ENCODE assay signal across 12 mouse cellular contexts in the genomic region with DNA sequence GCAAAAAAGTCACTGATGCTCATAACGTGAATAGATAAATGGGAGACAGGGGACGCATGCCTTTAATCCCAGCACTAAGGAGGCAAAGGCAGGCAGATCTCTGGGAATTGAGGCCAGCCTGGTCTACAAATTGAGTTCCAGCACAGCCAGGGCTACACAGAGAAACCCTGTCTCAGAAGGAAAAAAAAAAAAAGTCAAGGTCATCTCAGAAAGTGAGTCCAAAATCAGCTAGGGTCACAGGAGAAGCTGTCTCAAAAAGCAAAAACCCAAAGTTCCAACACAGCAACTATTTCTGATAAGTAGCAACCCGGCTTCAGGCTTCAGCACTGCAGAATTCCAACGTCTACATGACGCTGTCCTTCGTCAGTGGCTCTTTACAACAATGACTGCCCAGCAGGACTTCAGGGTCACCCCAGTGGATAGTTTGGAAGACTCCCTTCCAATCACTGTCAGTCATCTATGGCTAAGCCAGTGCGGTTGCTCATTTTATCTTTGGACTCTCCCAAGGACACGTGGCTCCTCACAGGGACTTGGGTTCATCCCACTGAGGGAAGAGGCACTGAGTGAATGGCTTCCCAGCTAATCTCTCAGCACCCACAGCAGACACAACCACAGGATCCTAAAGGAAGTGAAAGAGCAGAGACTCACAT. TPM values are rescaled to one million over a fixed set of nuclear protein-coding genes. Genes with fewer than 3 reads are reported as not detected.
DNase-seq lines count a peak whose midpoint lies in the region; ATAC-seq and TF ChIP-seq lines count a peak whose summit lies in the region.
"Had no signal": no experiment of that assay in that cellular context is flagged by ENCODE, and none has a peak within 500 bp of the region (broad histone marks: within the 10 kb centered on the region; RNA-seq: fewer than 3 reads in every experiment).

No protein-coding gene starts in this region.

- no peaks in the 10 kb centered on the region for H3K9me3 ChIP-seq in midbrain, embryonic 11.5 days (ENCODE audit: control insufficient read depth, low read length)
- no peaks in the 10 kb centered on the region for H3K9me3 ChIP-seq in midbrain, embryonic 14.5 days (ENCODE audit: control insufficient read depth, low read length)

- no peak overlapping the region for H3K9ac ChIP-seq in heart, adult 2 months (ENCODE audit: low read depth, low read length)
- no peak overlapping the region for H3K9ac ChIP-seq in midbrain, embryonic 11.5 days (ENCODE audit: low read length)
- no peak overlapping the region for H3K9ac ChIP-seq in midbrain, embryonic 14.5 days (replicated peaks; ENCODE audit: low read length)
- H3K9ac ChIP-seq: forebrain, postnatal 0 days; hindbrain, embryonic 14.5 days had no signal

- no peak for ATAC-seq in midbrain, embryonic 11.5 days (ENCODE audit: low FRiP score)
- no peak for ATAC-seq in midbrain, embryonic 14.5 days (ENCODE audit: low FRiP score, low TSS enrichment)

- H3K4me2 ChIP-seq in midbrain, embryonic 11.5 days: no peak overlapping the region
- no peak overlapping the region for H3K4me2 ChIP-seq in midbrain, embryonic 14.5 days (ENCODE audit: low read length)
- H3K4me2 ChIP-seq: hindbrain, embryonic 14.5 days had no signal

- intact Hi-C loops in heart, adult 2 months (cut with DNase I): loop anchor here (2.0 to 10.0 kb wide), 2 partner anchors 140 to 234 kb away; no protein-coding TSS in a partner anchor
- intact Hi-C loops in heart, postnatal 25 days (cut with DNase I): loop anchor here (1.0 to 10.0 kb wide), 4 partner anchors 32 to 230 kb away; no protein-coding TSS in a partner anchor

- no peaks in the 10 kb centered on the region for H3K79me2 ChIP-seq in heart, adult 2 months (replicated peaks; ENCODE audit: control insufficient read depth, insufficient read depth, low read length)

- no peak overlapping the region for H3K4me3 ChIP-seq in heart, adult 2 months
- no peak overlapping the region for H3K4me3 ChIP-seq in midbrain, embryonic 11.5 days (ENCODE audit: low read depth, low read length)
- no peak overlapping the region for H3K4me3 ChIP-seq in midbrain, embryonic 14.5 days (replicated peaks; ENCODE audit: low read depth, low read length)
- no peak overlapping the region for H3K4me3 ChIP-seq in bone marrow, adult 2 months (replicated peaks; ENCODE audit: control insufficient read depth, low read depth, low read length)
- H3K4me3 ChIP-seq in small intestine, adult 2 months (ENCODE audit: low read depth, low read length): no peak overlapping the region

- DNase-seq in heart, adult 2 months: peak in 1 of 2 experiments; percentile 49
- no peak for DNase-seq in heart, postnatal 25 days (ENCODE audit: low spot score)
- peak; percentile 81 for DNase-seq in midbrain, embryonic 11.5 days (ENCODE audit: low spot score, missing footprints)
- no peak for DNase-seq in midbrain, embryonic 14.5 days
- no peak for DNase-seq in natural killer cell, adult 2 months (ENCODE audit: low spot score in 2 of 2)
- DNase-seq in right cerebral cortex, postnatal 4 days: no peak
- DNase-seq: gastrocnemius, postnatal 36 days had no signal

- no peak for TF ChIP-seq CTCF in heart, adult 2 months (IDR thresholded peaks at IDR 0.05)
- TF ChIP-seq CTCF in bone marrow, adult 2 months (IDR thresholded peaks at IDR 0.05; ENCODE audit: control insufficient read depth, insufficient read depth, low read length): no peak
- TF ChIP-seq CTCF in small intestine, adult 2 months (IDR thresholded peaks at IDR 0.05; ENCODE audit: extremely low read depth, insufficient read length, insufficient replicate concordance, low read depth, low read length): no peak

- H3K4me1 ChIP-seq in heart, adult 2 months (ENCODE audit: control insufficient read depth, insufficient read depth, low read length): no peaks in the 10 kb centered on the region
- no peaks in the 10 kb centered on the region for H3K4me1 ChIP-seq in midbrain, embryonic 11.5 days (ENCODE audit: control insufficient read depth, insufficient read depth, low read length)
- H3K4me1 ChIP-seq in midbrain, embryonic 14.5 days (ENCODE audit: control insufficient read depth, insufficient read depth, low read length): no peaks in the 10 kb centered on the region
- H3K4me1 ChIP-seq in bone marrow, adult 2 months (ENCODE audit: control insufficient read depth, insufficient read depth, low read length): no peaks in the 10 kb centered on the region; the same call in 1 of the 2 replicates
- peaks cover 6% of the 10 kb centered on the region; the same call in 1 of the 2 replicates for H3K4me1 ChIP-seq in small intestine, adult 2 months (ENCODE audit: control insufficient read depth, insufficient read depth, insufficient read length, low read length)

- no peak for TF ChIP-seq POLR2A in heart, adult 2 months (IDR thresholded peaks at IDR 0.05; ENCODE audit: insufficient read depth, low read depth, low read length)
- no peak for TF ChIP-seq POLR2A in bone marrow, adult 2 months (IDR thresholded peaks at IDR 0.05; ENCODE audit: borderline replicate concordance, control insufficient read depth, low read depth, low read length)
- TF ChIP-seq POLR2A in small intestine, adult 2 months (IDR thresholded peaks at IDR 0.05; ENCODE audit: low read depth, low read length): no peak

- H3K36me3 ChIP-seq in heart, adult 2 months (ENCODE audit: control insufficient read depth, insufficient read depth, low read length): no peaks in the 10 kb centered on the region
- peaks cover 4% of the 10 kb centered on the region for H3K36me3 ChIP-seq in midbrain, embryonic 11.5 days (ENCODE audit: control insufficient read depth, insufficient read depth, low read length)
- H3K36me3 ChIP-seq in midbrain, embryonic 14.5 days (ENCODE audit: control insufficient read depth, insufficient read depth, low read length): no peaks in the 10 kb centered on the region
- peaks cover 32% of the 10 kb centered on the region for H3K36me3 ChIP-seq in small intestine, adult 2 months (ENCODE audit: control insufficient read depth, insufficient read depth, low read length)

- WGBS in heart, adult 2 months: 56% methylated on average over 8 of the region's 8 CpGs
- 82% methylated on average over 8 of the region's 8 CpGs for WGBS in midbrain, embryonic 11.5 days
- 90% methylated on average over 8 of the region's 8 CpGs for WGBS in midbrain, embryonic 14.5 days
- 66% methylated on average over 8 of the region's 8 CpGs for WGBS in bone marrow, adult 2 months
- WGBS in small intestine, adult 2 months: 67% methylated on average over 8 of the region's 8 CpGs

- TF ChIP-seq EP300 in heart, adult 2 months (IDR thresholded peaks at IDR 0.05; ENCODE audit: insufficient read depth, low read depth, low read length): 0 out of 2 replicates have a peak, but pooled peaks have one; percentile 25

- H3K27ac ChIP-seq in heart, adult 2 months: peak overlapping the region; percentile 61
- no peak overlapping the region for H3K27ac ChIP-seq in midbrain, embryonic 11.5 days (ENCODE audit: low read depth, low read length)
- H3K27ac ChIP-seq in midbrain, embryonic 14.5 days (replicated peaks; ENCODE audit: low read depth, low read length): no peak overlapping the region
- peak overlapping the region; percentile 38 for H3K27ac ChIP-seq in bone marrow, adult 2 months (ENCODE audit: control insufficient read depth, insufficient read depth, low read depth, low read length, poor library complexity)
- H3K27ac ChIP-seq in small intestine, adult 2 months (ENCODE audit: insufficient read depth, low read depth, low read length): peak overlapping the region; percentile 14; the same call in 1 of the 2 replicates
- H3K27ac ChIP-seq: hindbrain, embryonic 14.5 days; liver, embryonic 14.5 days had no signal

- no peaks in the 10 kb centered on the region for H3K27me3 ChIP-seq in heart, adult 2 months (ENCODE audit: control insufficient read depth, insufficient read depth, low read length)
- no peaks in the 10 kb centered on the region for H3K27me3 ChIP-seq in midbrain, embryonic 11.5 days (ENCODE audit: control insufficient read depth, insufficient read depth, low read length)
- no peaks in the 10 kb centered on the region for H3K27me3 ChIP-seq in midbrain, embryonic 14.5 days (ENCODE audit: control insufficient read depth, insufficient read depth, low read length)
- H3K27me3 ChIP-seq in small intestine, adult 2 months (ENCODE audit: control insufficient read depth, insufficient read depth, low read length): no peaks in the 10 kb centered on the region

RNA-seq across cellular contexts. Expression of a gene that starts 33.3 kb away (rescaled TPM):
- total RNA-seq in heart, adult 2 months (2021): 100 to 1,000 TPM; 325 to 363 TPM
- 104 and 173 TPM in 2 replicates for polyA plus RNA-seq in heart, adult 2 months (2012; rRNA removed)
- 100 to 1,000 TPM; 268 to 296 TPM for total RNA-seq in heart, postnatal 25 days (2021)
- polyA plus RNA-seq in midbrain, embryonic 11.5 days (2014; fragmentation: Nextera tagmentation; extraction: Ambion mirVana): 16.3 and 16.8 TPM in 2 replicates
- polyA plus RNA-seq in midbrain, embryonic 14.5 days (2014; fragmentation: Nextera tagmentation; extraction: Ambion mirVana): 2.4 and 4.0 TPM in 2 replicates
- 6.8 and 33.9 TPM in 2 replicates for polyA plus RNA-seq in bone marrow, adult 2 months (2011; ENCODE audit: insufficient read depth, insufficient read length, low replicate concordance, missing spikeins)
- polyA plus RNA-seq in small intestine, adult 2 months (2012; rRNA removed): 2.2 and 6.1 TPM in 2 replicates

RNA-seq across cellular contexts. Expression of a gene that starts 35.8 kb away (rescaled TPM):
- 10 to 100 TPM; 15.5 to 16.7 TPM for total RNA-seq in heart, adult 2 months (2021)
- polyA plus RNA-seq in heart, adult 2 months (2012; rRNA removed): 9.2 and 19.5 TPM in 2 replicates
- total RNA-seq in heart, postnatal 25 days (2021): 10 to 100 TPM; 16.8 to 21.0 TPM
- polyA plus RNA-seq in midbrain, embryonic 11.5 days (2014; fragmentation: Nextera tagmentation; extraction: Ambion mirVana): 107 and 111 TPM in 2 replicates
- polyA plus RNA-seq in midbrain, embryonic 14.5 days (2014; fragmentation: Nextera tagmentation; extraction: Ambion mirVana): 119 and 134 TPM in 2 replicates
- polyA plus RNA-seq in bone marrow, adult 2 months (2011; ENCODE audit: insufficient read depth, insufficient read length, low replicate concordance, missing spikeins): 33.0 and 44.4 TPM in 2 replicates
- polyA plus RNA-seq in small intestine, adult 2 months (2012; rRNA removed): 5.7 and 7.2 TPM in 2 replicates

Comparison
In these comparisons a context has a peak if more than half of its experiments do, and no peak if none do; other contexts are left out.
1. H3K27ac ChIP-seq: peak in heart, adult 2 months (single experiment), bone marrow, adult 2 months (single experiment) and small intestine, adult 2 months (single experiment); none in midbrain, embryonic 11.5 days (single experiment) and midbrain, embryonic 14.5 days (single experiment).